Mouse (Mus musculus): ENCODE data around the gene Cd300lb. TPM values are rescaled to one million over a fixed set of nuclear protein-coding genes. Genes with fewer than 3 reads are reported as not detected.

Gene Cd300lb
- polyA plus RNA-seq, 1 experiment, result 3.1 TPM

- Histone ChIP-seq H3K4me1 (ENCODE audit: control insufficient read depth, insufficient read depth, insufficient read length) (no peaks in the 10 kb centered on the region), H3K27me3 (ENCODE audit: control insufficient read depth, insufficient read depth, low read length) (no peaks in the 10 kb centered on the region), H3K4me3 (ENCODE audit: extremely low read depth, insufficient read depth, insufficient read length) (no peak overlapping the region), H3K36me3 (ENCODE audit: control insufficient read depth, insufficient read depth, low read length) (no peaks in the 10 kb centered on the region), H3K27ac (ENCODE audit: insufficient read depth, low read length) (no peak overlapping the region)
- 49% methylated on average over 4 of the region's 4 CpGs for WGBS
- TF ChIP-seq CTCF (IDR thresholded peaks at IDR 0.05; ENCODE audit: extremely low read depth, insufficient read depth, insufficient read length, insufficient replicate concordance), result no peak
- TF ChIP-seq POLR2A (IDR thresholded peaks at IDR 0.05; ENCODE audit: low read depth, low read length), result no peak
- no peak for DNase-seq (ENCODE audit: low read depth in 1 of 2, low spot score in 2 of 2)
Observed at GRCm38 (mm10) chr11:114908086-114908485, 26.1 kb downstream of the Cd300lb start.

GRCm38 (mm10) chr11:114907567-114907966 is 26.6 kb downstream of the Cd300lb start:
- no peaks in the 10 kb centered on the region for H3K4me1 ChIP-seq (ENCODE audit: control insufficient read depth, insufficient read depth, insufficient read length)
- H3K36me3 ChIP-seq (ENCODE audit: control insufficient read depth, insufficient read depth, low read length), result no peaks in the 10 kb centered on the region
- no peak for DNase-seq (ENCODE audit: low read depth in 1 of 2, low spot score in 2 of 2)
- WGBS, result 30% methylated on average over 4 of the region's 4 CpGs
- H3K4me3 ChIP-seq (ENCODE audit: extremely low read depth, insufficient read depth, insufficient read length), result no peak overlapping the region
- H3K27ac ChIP-seq (ENCODE audit: insufficient read depth, low read length), result no peak overlapping the region
- TF ChIP-seq POLR2A (IDR thresholded peaks at IDR 0.05; ENCODE audit: low read depth, low read length) (no peak), CTCF (IDR thresholded peaks at IDR 0.05; ENCODE audit: extremely low read depth, insufficient read depth, insufficient read length, insufficient replicate concordance) (no peak)
- H3K27me3 ChIP-seq (ENCODE audit: control insufficient read depth, insufficient read depth, low read length), result no peaks in the 10 kb centered on the region

- H3K4me1 ChIP-seq (ENCODE audit: control insufficient read depth, insufficient read depth, insufficient read length), result no peaks in the 10 kb centered on the region; the same call in 1 of the 2 replicates
- H3K27ac ChIP-seq (ENCODE audit: insufficient read depth, low read length), result no peak overlapping the region
- WGBS, result 71% methylated on average over 4 of the region's 4 CpGs
- H3K36me3 ChIP-seq (ENCODE audit: control insufficient read depth, insufficient read depth, low read length), result no peaks in the 10 kb centered on the region
- DNase-seq (ENCODE audit: low read depth in 1 of 2, low spot score in 2 of 2), result no peak
- H3K4me3 ChIP-seq (ENCODE audit: extremely low read depth, insufficient read depth, insufficient read length), result no peak overlapping the region
- TF ChIP-seq POLR2A (IDR thresholded peaks at IDR 0.05; ENCODE audit: low read depth, low read length) (no peak), CTCF (IDR thresholded peaks at IDR 0.05; ENCODE audit: extremely low read depth, insufficient read depth, insufficient read length, insufficient replicate concordance) (no peak)
- H3K27me3 ChIP-seq (ENCODE audit: control insufficient read depth, insufficient read depth, low read length), result no peaks in the 10 kb centered on the region
Observed at GRCm38 (mm10) chr11:114903224-114903623, 31.0 kb downstream of the Cd300lb start.

GRCm38 (mm10) chr11:114898026-114898425 is 36.2 kb downstream of the Cd300lb start:
- WGBS, result 19% methylated on average over 1 of the region's 1 CpGs
- Histone ChIP-seq H3K27ac (ENCODE audit: insufficient read depth, low read length) (peak overlapping the region; percentile 61), H3K4me1 (ENCODE audit: control insufficient read depth, insufficient read depth, insufficient read length) (peaks cover 2% of the 10 kb centered on the region; the same call in 1 of the 2 replicates), H3K27me3 (ENCODE audit: control insufficient read depth, insufficient read depth, low read length) (no peaks in the 10 kb centered on the region), H3K36me3 (ENCODE audit: control insufficient read depth, insufficient read depth, low read length) (no peaks in the 10 kb centered on the region), H3K4me3 (ENCODE audit: extremely low read depth, insufficient read depth, insufficient read length) (no peak overlapping the region)
- peak in 1 of 2 experiments; percentile 22 for DNase-seq (ENCODE audit: low read depth in 1 of 2, low spot score in 2 of 2)
- TF ChIP-seq CTCF (IDR thresholded peaks at IDR 0.05; ENCODE audit: extremely low read depth, insufficient read depth, insufficient read length, insufficient replicate concordance), result no peak
- TF ChIP-seq POLR2A (IDR thresholded peaks at IDR 0.05; ENCODE audit: low read depth, low read length), result no peak

GRCm38 (mm10) chr11:114896085-114896484 is 38.1 kb downstream of the Cd300lb start:
- Histone ChIP-seq H3K4me1 (ENCODE audit: control insufficient read depth, insufficient read depth, insufficient read length) (peaks cover 2% of the 10 kb centered on the region; the same call in 1 of the 2 replicates), H3K4me3 (ENCODE audit: extremely low read depth, insufficient read depth, insufficient read length) (no peak overlapping the region), H3K27me3 (ENCODE audit: control insufficient read depth, insufficient read depth, low read length) (no peaks in the 10 kb centered on the region), H3K36me3 (ENCODE audit: control insufficient read depth, insufficient read depth, low read length) (no peaks in the 10 kb centered on the region), H3K27ac (ENCODE audit: insufficient read depth, low read length) (no peak overlapping the region)
- no peak for DNase-seq (ENCODE audit: low read depth in 1 of 2, low spot score in 2 of 2)
- no peak for TF ChIP-seq CTCF (IDR thresholded peaks at IDR 0.05; ENCODE audit: extremely low read depth, insufficient read depth, insufficient read length, insufficient replicate concordance)
- no peak for TF ChIP-seq POLR2A (IDR thresholded peaks at IDR 0.05; ENCODE audit: low read depth, low read length)
- 91% methylated on average over 3 of the region's 3 CpGs for WGBS

- WGBS, result 11% methylated on average over 5 of the region's 5 CpGs
Observed at GRCm38 (mm10) chr11:114890542-114890941, 43.6 kb downstream of the Cd300lb start.

GRCm38 (mm10) chr11:114889991-114890518 is 44.1 kb downstream of the Cd300lb start, which contains the start of gene Cd300a:
Gene Cd300a (plus strand): TSS chr11:114890041.
- no peak for TF ChIP-seq POLR2A (IDR thresholded peaks at IDR 0.05; ENCODE audit: low read depth, low read length)
- TF ChIP-seq CTCF (IDR thresholded peaks at IDR 0.05; ENCODE audit: extremely low read depth, insufficient read depth, insufficient read length, insufficient replicate concordance), result no peak

More at GRCm38 (mm10) chr11:114890542-114890941, 43.6 kb downstream of the Cd300lb start:
- Histone ChIP-seq H3K36me3 (ENCODE audit: control insufficient read depth, insufficient read depth, low read length) (no peaks in the 10 kb centered on the region), H3K27ac (ENCODE audit: insufficient read depth, low read length) (peak overlapping the region; percentile 52), H3K27me3 (ENCODE audit: control insufficient read depth, insufficient read depth, low read length) (no peaks in the 10 kb centered on the region), H3K4me3 (ENCODE audit: extremely low read depth, insufficient read depth, insufficient read length) (peak overlapping the region; percentile 53; the same call in 1 of the 2 replicates), H3K4me1 (ENCODE audit: control insufficient read depth, insufficient read depth, insufficient read length) (peaks cover 5% of the 10 kb centered on the region; the same call in 1 of the 2 replicates)
- DNase-seq (ENCODE audit: low read depth in 1 of 2, low spot score in 2 of 2), result no peak
- TF ChIP-seq CTCF (IDR thresholded peaks at IDR 0.05; ENCODE audit: extremely low read depth, insufficient read depth, insufficient read length, insufficient replicate concordance), result no peak
- TF ChIP-seq POLR2A (IDR thresholded peaks at IDR 0.05; ENCODE audit: low read depth, low read length), result no peak

More at GRCm38 (mm10) chr11:114889991-114890518, 44.1 kb downstream of the Cd300lb start, which contains the start of gene Cd300a:
- Histone ChIP-seq H3K27ac (ENCODE audit: insufficient read depth, low read length) (peak within 1 kb of the TSS; percentile 52), H3K4me1 (ENCODE audit: control insufficient read depth, insufficient read depth, insufficient read length) (peaks cover 5% of the 10 kb centered on the region; the same call in 1 of the 2 replicates), H3K36me3 (ENCODE audit: control insufficient read depth, insufficient read depth, low read length) (no peaks in the 10 kb centered on the region), H3K4me3 (ENCODE audit: extremely low read depth, insufficient read depth, insufficient read length) (peak within 1 kb of the TSS; percentile 53), H3K27me3 (ENCODE audit: control insufficient read depth, insufficient read depth, low read length) (no peaks in the 10 kb centered on the region)
- WGBS, result 6% methylated on average over 18 of the region's 18 CpGs
- no peak for DNase-seq (ENCODE audit: low read depth in 1 of 2, low spot score in 2 of 2)
